Mouse (Mus musculus) activated CD4-positive, CD25-positive, alpha-beta regulatory T cell, adult 4 months (primary cell): ENCODE data around the gene Nos2. TPM values are rescaled to one million over a fixed set of nuclear protein-coding genes. Genes with fewer than 3 reads are reported as not detected.
A peak's percentile ranks its signal among the peaks of the same experiment; 100 is the strongest.
"Not testable (repeated sequence)": the region's sequence is repeated elsewhere in the genome, so short reads cannot be mapped to it uniquely, and the experiment has no call there.

Experiments
- ATAC-seq: one replicate; pipeline ENCODE4 v1.8.0; 2017
- polyA plus RNA-seq, 2 experiments: library from polyadenylated mRNA; unstranded; fragments of 100-300 nt; shearing (Covaris generic); gene quantifications; one replicate each; pipeline ENCODE4 v1.2.1; 2017

The Nos2 gene
- polyA plus RNA-seq, 2 experiments from 2014 or later, result not detected

DNA sequence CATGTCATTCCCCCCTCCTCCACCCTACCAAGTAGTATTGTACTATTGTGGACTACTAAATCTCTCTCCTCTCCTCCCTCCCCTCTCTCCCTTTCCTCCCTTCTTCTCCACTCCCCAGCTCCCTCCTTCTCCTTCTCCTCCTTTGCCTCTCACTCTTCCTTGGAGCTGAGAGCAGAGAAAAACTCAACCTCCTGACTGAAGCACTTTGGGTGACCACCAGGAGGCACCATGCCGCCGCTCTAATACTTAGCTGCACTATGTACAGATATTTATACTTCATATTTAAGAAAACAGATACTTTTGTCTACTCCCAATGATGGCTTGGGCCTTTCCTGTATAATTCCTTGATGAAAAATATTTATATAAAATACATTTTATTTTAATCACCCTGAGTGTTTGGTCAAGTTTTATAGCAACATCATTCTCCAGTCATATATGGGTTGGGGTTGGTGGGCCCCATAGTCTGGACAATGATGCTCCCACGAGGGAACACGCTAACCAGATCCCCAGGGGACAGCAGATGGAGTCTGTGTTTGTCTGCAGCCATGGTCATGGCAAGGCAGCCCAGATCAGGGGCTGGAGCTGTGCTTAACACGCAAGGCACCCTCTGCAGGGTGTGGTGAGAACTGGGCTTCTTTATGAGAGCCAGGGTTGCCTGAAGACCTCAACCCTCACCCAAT is 39.4 kb downstream of the Nos2 start:
- no peak for ATAC-seq

DNA sequence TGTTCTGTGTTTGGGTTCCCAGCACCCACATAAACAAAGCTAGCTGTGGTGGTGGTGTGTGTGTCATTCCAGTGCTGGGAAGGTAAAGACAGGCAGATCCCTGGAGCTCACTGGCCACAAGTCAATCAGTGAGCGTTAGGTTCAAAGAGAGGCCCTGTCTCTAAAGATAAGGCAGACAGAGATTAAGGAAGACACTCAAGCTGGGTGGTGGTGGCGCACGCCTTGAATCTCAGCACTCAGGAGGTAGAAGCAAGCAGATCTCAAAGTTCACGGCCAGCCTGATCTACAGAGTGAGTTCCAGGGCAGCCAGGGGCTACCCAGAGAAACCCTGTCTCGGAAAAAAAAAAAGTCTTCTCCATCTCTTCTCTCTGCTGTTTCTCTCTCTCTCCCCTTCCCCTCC is 40.6 kb downstream of the Nos2 start:
- ATAC-seq, result no peak

DNA sequence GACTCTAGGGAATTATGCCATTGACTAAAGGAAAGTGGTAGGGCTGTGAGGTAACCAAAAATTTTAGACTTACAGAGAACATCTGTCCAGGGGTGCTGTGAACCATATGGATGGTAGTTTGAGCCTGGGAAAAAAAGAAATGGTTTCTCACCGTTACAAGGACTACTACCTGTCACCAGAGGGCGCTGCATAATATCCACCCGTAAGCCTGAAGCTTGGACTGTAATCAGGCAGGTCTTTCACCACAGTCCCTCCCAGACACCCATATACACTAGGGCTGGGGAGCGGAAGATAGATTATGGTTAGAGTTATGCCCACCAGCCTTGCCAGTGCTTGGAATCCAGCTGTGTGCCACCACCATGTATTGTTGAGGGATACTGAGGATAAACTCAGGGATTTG is 46.8 kb downstream of the Nos2 start:
- no peak for ATAC-seq

DNA sequence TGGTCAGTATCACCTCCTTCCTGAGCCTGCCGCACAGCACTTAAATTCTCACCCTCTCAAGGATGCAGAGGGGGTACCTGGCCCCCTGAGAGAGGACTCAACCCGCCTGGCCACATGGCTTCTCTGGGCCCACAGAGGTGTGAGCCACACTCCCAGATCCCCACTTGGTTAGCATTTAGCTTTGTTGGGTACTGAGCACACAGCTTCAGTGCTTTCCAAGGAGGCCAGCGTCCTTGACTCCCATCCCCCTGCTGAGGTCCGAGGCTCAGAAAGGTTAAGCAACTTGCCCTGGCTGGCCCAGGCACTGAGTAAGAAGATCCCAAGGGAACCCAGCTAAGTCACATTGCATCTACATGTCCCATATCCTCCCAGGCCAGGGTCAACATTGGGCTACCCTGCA is 47.5 kb downstream of the Nos2 start:
- ATAC-seq, result no peak

DNA sequence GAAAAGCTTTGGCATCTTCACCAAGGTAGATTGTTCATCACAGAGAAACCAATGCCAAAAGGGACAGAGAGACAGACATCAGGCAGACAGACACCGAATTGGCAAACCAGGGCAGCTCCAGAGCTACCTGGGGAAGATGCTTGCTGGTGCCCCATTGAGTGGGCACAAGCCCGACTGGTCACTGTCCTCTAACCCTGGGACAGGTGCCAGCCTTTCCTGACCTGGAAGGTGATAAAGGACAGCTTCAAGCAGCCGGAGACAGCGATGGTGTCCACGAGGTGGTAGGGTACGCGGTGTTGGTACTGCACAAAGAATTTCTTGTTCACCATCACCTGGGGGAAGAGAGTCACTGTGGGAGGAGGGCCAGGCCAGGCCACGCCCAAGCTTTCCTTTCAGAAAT is 50.5 kb downstream of the Nos2 start:
- no peak for ATAC-seq

DNA sequence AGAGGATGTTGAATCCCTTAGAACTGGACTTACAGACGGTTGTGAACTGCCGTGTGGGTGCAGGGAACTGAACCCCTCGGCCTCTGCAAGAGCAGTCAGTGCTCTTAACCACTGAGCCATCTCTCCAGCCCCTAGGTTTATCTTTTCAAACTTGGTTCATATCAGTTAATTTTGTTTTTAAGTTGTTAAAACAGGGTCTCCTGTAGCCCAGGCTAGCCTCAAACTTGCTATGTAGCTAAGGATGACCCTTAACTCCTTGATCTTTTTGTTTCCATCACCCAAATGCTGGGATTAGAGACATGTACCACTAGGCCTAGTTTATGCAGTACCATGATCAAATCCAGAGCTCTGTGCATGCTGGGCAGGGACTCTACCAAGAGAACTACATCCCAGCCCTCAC is 51.2 kb downstream of the Nos2 start:
- no peak for ATAC-seq

DNA sequence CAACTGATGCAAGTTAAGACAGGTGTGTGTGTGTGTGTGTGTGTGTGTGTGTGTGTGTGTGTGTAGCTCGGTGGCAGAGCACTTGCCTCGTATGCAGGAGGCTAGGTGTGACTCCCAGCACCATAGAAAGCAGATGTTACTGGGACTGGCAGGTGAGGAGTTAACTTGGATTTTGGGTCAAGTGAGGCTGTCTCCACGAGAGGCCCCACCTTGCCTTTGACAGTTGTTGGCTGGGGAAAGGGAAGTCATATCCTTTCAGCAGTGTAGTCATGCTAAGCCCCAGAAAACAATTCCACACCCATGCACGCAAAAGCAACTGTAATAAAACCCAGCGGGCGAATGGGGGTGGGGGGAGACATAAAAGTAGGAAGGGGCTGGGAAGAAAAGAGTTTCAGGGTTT is 51.7 kb downstream of the Nos2 start:
- no peak for ATAC-seq

DNA sequence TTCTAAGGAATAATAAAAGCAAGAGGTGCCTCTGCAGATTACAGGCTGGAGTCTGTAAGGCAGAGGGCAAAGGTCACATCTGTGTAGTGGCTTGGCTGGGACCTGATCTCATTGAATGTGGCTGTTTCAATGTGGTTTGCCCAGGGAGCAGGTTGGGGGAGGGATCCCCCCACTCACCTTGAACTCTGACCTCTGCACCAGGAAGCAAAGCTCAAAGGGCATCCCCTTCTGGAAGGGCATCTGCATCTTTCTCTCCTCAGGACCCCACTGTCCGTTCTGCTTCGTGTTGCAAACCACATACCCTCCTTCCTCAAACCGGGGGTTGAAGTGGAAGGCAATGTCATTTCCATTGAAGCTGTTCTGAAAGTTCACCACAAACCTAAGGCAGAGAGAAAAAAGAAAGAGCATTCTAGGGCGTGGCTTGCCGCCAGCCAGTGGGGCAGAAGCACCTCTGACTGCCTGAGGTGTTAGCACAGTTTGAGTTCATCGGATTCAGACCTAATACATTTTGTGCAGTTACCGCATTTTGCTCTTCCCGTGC is 52.3 kb downstream of the Nos2 start:
- no peak for ATAC-seq

DNA sequence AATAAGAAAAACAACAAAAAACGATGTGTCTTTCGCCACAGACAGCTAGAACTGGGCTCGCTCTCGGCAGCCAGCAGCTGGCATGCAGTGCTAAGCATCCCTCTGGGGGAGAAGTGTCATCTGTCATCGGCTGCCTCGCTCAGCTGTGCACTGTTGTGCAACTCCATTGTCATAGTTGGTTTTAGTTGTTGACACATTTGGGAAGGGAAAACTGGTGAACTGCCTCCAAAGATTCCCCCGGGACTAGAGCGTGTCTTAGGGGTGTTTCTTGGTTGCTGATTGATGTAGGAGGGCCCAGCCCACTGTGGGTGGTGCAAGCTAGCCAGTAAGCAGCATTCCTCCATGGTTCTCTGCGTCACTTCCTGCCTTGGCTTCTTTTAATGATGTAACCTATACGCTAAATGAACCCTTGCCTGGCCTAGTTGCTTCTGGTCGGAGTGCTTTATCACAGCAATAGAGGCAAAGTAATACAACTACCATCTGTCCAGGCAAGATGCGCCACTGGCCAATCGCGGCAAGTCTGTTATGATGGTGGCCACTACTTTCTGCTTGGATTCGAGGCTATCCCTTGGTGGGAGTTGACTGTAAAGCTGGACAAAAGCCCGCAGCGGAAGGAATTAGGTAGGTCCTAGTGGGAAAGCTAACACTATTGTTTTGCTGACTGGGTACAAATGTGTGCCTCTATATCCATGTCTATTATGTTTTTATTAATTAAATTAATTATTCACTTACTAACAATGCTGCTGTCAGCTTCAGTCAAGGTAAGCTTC is 53.0 kb downstream of the Nos2 start:
- ATAC-seq, result peak; percentile 19

DNA sequence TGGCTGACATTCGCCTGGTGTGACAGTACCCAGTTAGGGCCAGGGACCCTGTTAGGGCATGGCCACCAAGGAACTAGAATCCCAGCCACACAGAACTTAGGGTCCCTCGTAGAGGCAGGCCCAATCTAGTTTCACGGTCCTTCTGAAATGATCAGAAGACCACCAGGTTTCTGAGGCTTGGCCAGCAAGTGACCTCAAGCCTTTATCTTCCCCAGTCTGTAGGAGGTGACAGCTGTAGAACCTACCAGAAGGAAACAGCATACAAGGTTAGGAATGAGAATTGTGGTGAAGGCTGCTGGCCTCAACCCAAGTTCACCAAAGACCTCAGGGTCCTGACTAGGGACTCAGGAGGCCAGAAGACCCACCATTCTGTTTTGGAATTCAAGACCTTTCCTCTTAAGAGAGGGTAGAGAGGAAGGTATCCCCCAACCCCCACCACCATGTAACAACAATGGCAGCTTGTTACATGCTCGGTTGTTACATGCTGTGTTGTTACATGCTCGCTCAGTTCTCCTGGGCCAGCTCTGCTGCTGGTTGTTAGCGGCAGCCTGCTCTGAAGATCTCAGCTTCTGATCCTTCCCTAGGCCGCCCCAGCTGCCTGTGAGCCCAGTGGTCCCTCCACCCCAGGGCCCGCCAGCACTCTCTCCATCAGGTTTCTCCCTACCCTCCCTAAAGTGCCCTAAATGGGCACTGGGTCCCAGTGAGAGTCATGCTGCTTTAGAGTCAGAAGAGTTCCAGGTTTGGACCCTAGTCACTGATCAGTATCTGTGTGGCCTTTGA is 56.3 kb downstream of the Nos2 start:
- no peak for ATAC-seq

DNA sequence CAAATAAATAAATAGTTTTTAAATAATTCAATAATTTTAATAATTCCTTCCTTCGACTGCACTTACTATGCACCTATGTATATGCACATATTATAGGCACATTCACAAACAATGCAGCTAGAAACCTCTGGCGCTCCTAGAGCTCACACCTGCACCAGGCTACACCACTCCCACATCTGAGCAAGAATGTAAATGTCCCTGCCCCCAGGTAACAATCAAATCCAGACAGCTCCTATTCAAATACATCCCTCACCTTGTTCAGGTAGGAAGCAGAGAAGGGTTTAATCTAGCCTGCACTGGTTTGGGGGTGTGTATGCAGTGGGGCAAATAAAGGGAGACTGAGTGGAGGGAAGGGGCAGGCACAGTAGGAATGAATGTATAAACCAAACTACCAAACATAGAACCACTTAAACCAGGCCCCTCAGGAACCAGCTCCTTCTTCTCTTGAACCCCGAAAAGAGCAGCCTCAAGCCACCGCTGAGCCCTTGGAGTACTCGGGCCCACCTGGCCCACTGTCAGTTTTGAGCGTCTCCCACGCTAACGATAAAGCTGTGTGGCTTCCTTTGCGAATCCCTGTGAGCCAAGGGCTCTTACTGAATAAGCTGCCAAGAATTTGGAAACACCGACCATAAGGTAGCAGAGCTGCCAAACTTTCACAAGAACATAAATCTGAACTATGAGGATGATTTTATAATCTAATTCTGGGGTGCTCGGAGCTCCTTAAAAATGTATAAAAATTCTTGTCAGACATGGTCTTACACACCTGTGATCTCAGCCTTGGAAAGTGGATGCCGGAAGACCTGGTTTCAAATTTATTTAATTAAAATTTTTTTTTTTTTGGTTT is 57.8 kb downstream of the Nos2 start:
- ATAC-seq, result no peak

DNA sequence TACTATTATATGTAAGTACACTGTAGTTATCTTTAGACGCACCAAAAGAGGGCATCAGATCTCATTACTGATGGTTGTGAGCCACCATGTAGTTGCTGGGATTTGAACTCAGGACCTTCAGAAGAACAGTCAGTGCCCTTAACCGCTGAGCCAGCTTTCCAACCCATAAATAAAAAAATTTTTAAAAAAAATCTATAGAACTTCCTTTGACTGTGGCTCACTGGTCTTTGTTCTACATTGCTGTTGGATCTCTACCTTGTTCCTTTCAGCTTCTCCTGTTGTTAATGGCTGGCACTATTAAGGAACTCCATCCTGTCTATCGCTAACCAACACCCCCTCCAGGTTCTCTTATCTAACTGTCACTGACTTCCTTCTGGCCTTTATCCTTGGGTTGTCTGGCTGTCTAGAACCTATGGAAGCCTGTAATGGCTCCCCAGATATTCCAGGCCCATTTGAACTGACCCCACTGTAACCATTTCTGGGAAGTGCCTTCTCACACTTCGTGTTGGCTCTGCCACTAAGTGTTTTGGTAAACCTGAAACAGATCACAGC is 59.6 kb downstream of the Nos2 start:
- no peak for ATAC-seq

DNA sequence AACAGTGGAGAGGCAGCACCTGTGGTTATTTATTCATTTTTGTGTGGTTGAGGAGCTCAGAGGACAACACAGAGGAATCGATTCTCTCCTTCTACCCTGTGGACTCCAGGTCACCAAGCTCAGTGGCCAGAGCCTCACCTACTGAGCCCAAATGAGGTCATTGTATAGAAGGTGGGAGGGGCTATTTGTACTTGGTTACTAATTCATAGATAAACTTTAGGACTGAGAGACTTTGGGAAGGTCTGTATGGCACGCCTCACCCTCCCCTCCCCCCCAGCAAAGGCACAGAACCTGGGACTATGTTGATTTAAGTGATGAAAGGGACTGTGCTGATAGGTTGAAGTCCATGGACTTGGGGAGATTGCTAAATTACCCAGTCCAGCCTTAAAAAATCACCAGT is 61.5 kb downstream of the Nos2 start:
- ATAC-seq, result no peak

DNA sequence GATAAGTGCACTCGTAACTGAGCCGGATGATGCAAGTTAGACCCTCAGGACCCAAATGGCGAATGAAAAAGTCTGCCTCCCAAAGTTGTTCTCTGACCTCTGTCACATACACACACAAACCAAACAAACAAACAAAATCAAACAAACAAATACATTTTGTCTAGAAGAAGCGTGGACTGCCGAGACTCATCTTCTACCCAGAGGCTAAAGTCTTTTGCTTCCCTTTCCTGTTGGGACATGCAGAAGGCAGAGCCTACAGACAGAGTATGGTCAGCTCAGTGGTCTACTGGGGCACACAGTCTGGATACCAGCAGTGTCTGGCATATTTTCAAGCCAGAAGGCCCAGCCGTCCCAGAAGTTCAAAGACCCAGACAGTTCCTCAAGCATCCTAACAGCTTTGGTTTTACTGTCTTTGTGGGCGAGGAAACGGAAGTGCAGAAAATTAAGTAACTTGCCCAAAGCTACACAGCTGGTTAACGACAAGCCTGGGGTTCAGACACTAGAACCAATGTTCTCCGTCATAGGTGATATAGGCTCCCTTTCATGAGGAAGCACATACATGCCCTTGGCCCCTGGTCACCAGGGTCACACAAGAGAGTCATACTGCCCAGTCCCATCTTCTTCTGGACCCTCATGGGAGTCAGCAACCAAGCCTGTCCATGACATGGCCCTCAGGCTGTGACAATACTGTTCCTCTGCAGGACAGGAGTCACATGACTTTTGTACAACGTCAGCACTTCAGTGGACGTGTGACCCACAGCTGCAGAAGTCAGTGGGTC is 62.1 kb downstream of the Nos2 start:
- ATAC-seq, result peak; percentile 53

DNA sequence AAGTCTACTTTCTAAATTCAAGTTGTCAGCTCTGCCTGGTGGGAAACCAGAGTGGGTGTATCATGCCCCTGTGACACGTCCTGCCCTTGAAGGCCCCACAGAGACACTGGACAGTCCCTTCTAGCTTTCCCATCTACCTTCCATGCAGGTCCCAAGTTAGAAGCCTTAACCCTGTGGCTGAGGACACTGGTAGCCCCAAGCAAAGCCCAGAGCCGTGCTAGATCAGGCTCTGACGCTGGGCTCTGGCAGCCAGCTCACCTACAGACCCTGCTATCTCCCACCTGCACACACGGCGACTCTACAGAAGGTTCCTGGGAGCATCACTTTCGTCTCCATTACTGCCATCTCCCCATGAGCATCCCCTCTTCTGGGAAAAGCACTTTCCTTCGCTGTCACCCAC is 63.0 kb downstream of the Nos2 start:
- ATAC-seq, result no peak

DNA sequence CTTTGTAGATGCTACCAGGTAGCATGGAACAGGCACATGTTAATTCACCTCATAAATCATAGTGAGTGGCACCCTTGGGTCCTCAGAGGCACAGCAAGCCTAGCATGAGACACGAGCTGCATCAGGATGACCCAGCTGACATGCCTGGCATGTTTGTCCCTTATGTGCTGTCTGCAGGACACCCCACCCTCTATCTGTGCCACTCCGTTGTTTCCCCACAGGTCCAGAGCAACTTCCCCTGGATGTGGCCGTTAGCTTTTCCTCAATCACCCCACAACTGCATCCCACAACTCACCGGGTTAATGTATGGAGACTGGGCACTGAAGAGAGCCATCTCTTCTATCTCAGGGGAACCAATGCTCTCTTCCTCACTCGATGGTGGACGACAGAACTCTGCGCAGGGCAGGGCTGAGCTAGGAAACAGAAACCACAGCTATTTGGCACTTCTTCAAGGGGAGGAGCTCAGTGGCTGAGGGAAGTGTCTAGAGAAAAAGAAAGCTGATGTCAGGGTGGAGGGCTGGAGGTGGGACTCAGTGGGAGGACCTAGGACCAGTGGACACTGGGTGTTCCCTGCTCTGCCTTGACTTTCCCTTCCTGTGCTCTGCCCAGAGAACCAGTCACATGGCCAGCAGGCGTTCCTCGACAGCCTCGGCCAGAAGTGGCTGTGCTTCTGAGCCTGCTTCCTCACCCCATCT is 64.0 kb downstream of the Nos2 start, which contains the start of gene Lgals9:
Gene Lgals9, minus strand, starts transcription at position 464 of the 695 bp plus-strand sequence.
- peak; percentile 81 for ATAC-seq

DNA sequence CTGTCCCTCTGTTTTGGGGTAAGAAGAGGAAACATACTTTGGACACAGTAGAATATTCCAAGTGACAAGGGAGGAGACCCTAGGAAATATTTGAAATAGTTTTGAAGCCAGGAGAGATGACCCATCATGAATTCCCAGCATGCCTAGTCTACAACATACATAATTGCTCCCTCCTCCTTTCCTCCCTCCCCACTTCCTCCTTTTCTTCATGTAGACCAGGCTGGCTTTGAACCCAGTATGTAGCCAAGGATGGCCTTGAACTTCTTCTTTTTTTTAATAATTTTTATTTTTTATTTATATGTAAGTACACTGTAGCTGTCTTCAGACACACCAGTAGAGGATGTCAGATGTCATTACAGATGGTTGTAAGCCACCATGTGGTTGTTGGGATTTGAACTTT is 64.9 kb downstream of the Nos2 start:
- no peak for ATAC-seq

DNA sequence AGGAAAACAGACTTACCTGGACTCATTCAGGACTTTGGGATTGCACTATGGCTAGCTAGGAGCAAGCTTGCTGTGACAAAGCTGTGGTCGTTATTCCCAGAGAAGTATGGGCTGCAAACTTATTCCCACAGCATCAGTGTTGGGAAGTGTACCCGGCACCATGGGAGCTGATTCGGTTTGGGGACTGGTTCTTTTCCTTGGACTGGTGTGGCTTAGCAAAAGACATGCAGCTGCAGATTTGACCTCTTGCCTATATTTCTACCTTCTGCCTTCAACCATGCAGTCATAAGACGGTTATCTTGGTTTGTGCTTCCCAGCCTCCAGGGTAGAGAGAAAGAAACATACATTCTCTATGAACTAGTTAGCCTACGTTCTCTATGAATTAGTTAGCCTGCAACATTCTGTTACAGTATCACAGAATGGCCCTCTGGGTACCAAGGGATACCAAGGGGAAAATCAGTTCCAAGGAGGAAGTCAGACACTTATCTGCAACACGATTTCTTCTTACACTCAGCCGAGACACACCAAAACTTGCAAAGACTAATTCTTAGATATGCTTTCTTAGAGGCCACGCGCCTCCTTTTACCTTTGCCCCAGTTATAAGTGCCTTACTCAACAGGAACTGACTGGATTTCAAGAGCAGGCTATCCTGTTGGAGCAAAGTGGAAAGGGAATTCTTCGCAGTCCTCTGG is 65.9 kb downstream of the Nos2 start:
- ATAC-seq, result no peak

DNA sequence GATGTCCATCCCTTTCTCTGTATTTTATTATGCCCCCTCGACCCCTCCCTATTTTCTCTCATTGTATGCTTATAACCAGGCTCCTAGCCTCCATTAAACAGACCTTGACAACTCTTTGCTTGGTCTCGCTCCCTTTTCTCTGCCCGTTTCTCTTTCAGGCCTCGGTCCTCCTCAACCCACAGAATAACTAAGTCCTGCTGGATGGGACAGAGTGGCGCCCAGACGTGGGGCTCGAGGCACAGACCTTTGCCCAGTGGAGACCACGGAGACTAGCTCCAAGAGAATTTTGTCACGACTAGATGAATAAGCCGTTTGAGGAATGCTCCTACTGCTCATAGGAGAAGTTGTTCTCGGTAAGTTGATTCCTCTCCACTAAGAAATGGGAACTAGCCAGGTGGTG is 68.6 kb downstream of the Nos2 start:
- not testable (repeated sequence) for ATAC-seq

DNA sequence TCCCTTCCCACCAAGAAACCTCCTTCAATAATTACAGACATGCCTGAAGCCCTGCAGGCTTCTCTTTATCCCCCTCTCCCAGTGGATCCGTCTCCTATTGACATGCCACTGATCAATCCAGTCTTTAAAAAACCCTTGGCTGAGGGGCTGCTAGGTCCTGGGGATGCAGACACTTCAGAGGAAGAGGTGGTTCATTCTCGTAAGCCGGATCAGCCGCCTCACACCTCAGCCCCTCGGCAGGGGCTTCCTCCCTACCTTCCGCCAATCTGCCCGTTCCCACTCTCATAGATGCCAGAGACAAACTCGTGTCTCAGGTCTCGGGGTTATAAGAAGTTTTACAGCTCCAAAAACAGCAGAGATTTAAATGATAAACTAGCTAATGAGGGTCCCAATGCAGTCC is 69.5 kb downstream of the Nos2 start:
- no peak for ATAC-seq
